8 mouse cellular contexts compared by ENCODE assay signal in genomic region chr2:180217587-180217986, GRCm38 (mm10). TPM values are rescaled to one million over a fixed set of nuclear protein-coding genes. Genes with fewer than 3 reads are reported as not detected.
A peak's percentile ranks its signal among the peaks of the same experiment; 100 is the strongest.
DNase-seq lines count a peak whose midpoint lies in the region; ATAC-seq lines count a peak whose summit lies in the region.

No protein-coding gene starts in this region.

- H3K4me2 ChIP-seq in forebrain, embryonic 16.5 days (ENCODE audit: low read length): no peak overlapping the region
- no peak overlapping the region for H3K4me2 ChIP-seq in forebrain, embryonic 15.5 days (replicated peaks)

- H3K36me3 ChIP-seq in forebrain, embryonic 10.5 days (replicated peaks): peaks cover 10% of the 10 kb centered on the region; the same call in 1 of the 2 replicates
- H3K36me3 ChIP-seq in forebrain, embryonic 16.5 days (ENCODE audit: control insufficient read depth, insufficient read depth): no peaks in the 10 kb centered on the region
- no peaks in the 10 kb centered on the region for H3K36me3 ChIP-seq in forebrain, embryonic 15.5 days

- ATAC-seq in forebrain, embryonic 16.5 days: no peak
- no peak for ATAC-seq in forebrain, embryonic 15.5 days (replicated peaks)
- ATAC-seq in megakaryocyte, adult 5-6 weeks (ENCODE audit: poor library complexity, severe bottlenecking): no peak

- WGBS in forebrain, embryonic 10.5 days: 82% methylated on average over 8 of the region's 8 CpGs
- WGBS in forebrain, embryonic 16.5 days: 88% methylated on average over 8 of the region's 8 CpGs
- WGBS in forebrain, embryonic 15.5 days: 91% methylated on average over 8 of the region's 8 CpGs

- intact Hi-C loops in heart, postnatal 10 days (cut with DNase I): no loop called here

- peak overlapping the region; percentile 69; the same call in 1 of the 2 replicates for H3K27ac ChIP-seq in forebrain, embryonic 10.5 days
- no peak overlapping the region for H3K27ac ChIP-seq in forebrain, embryonic 16.5 days (ENCODE audit: low read length)
- no peak overlapping the region for H3K27ac ChIP-seq in forebrain, embryonic 15.5 days (replicated peaks)

- H3K4me1 ChIP-seq in forebrain, embryonic 10.5 days: peaks cover 60% of the 10 kb centered on the region
- H3K4me1 ChIP-seq in forebrain, embryonic 16.5 days (replicated peaks; ENCODE audit: control insufficient read depth, insufficient read depth, low read length): peaks cover 12% of the 10 kb centered on the region
- peaks cover 14% of the 10 kb centered on the region for H3K4me1 ChIP-seq in forebrain, embryonic 15.5 days

- H3K9ac ChIP-seq in forebrain, embryonic 16.5 days (replicated peaks; ENCODE audit: low read depth, low read length): no peak overlapping the region
- H3K9ac ChIP-seq in forebrain, embryonic 15.5 days (replicated peaks): no peak overlapping the region

- H3K9me3 ChIP-seq in forebrain, embryonic 10.5 days: no peaks in the 10 kb centered on the region
- H3K9me3 ChIP-seq in forebrain, embryonic 16.5 days (ENCODE audit: control insufficient read depth, low read length): no peaks in the 10 kb centered on the region
- H3K9me3 ChIP-seq in forebrain, embryonic 15.5 days: no peaks in the 10 kb centered on the region

- H3K27me3 ChIP-seq in forebrain, embryonic 10.5 days (ENCODE audit: poor library complexity, severe bottlenecking): no peaks in the 10 kb centered on the region
- H3K27me3 ChIP-seq in forebrain, embryonic 16.5 days (replicated peaks; ENCODE audit: control insufficient read depth, insufficient read depth, low read length): no peaks in the 10 kb centered on the region
- no peaks in the 10 kb centered on the region for H3K27me3 ChIP-seq in forebrain, embryonic 15.5 days

- no peak for DNase-seq in forebrain, embryonic 10.5 days (ENCODE audit: extremely low spot score, low spot score)
- DNase-seq in urinary bladder, postnatal 14 days (ENCODE audit: low spot score): peak; percentile 70
- DNase-seq in urinary bladder, postnatal 25 days (ENCODE audit: low spot score): no peak
- DNase-seq in heart, postnatal 10 days: peak; percentile 84
- DNase-seq in lung, postnatal 14 days: peak; percentile 81

- no peak overlapping the region for H3K4me3 ChIP-seq in forebrain, embryonic 10.5 days
- H3K4me3 ChIP-seq in forebrain, embryonic 16.5 days (replicated peaks; ENCODE audit: low read length): no peak overlapping the region
- H3K4me3 ChIP-seq in forebrain, embryonic 15.5 days: no peak overlapping the region

RNA-seq across cellular contexts. Expression of gene Lama5, which starts 8.1 kb away (rescaled TPM):
- 10.7 and 11.2 TPM in 2 replicates for polyA plus RNA-seq in forebrain, embryonic 10.5 days (2016; fragmentation: Nextera tagmentation; extraction: Ambion mirVana)
- polyA plus RNA-seq in forebrain, embryonic 16.5 days (2015; fragmentation: Nextera tagmentation; extraction: Ambion mirVana): 3.0 and 3.2 TPM in 2 replicates
- total RNA-seq in heart, postnatal 10 days (2021): 10 to 100 TPM; 44.6 to 46.5 TPM
- polyA plus RNA-seq in forebrain, embryonic 15.5 days (2015; fragmentation: Nextera tagmentation; extraction: Ambion mirVana): 3.0 and 3.1 TPM in 2 replicates
- 0.48 and 0.83 TPM in 2 replicates for total RNA-seq in megakaryocyte, adult 5-6 weeks (2015)
- 0.18 and 4.0 TPM in 2 replicates for total RNA-seq in megakaryocyte, adult 5-6 weeks (2017)

RNA-seq across cellular contexts. Expression of gene Rps21, which starts 39.6 kb away (rescaled TPM):
- polyA plus RNA-seq in forebrain, embryonic 10.5 days (2016; fragmentation: Nextera tagmentation; extraction: Ambion mirVana): 560 and 577 TPM in 2 replicates
- 305 and 334 TPM in 2 replicates for polyA plus RNA-seq in forebrain, embryonic 16.5 days (2015; fragmentation: Nextera tagmentation; extraction: Ambion mirVana)
- total RNA-seq in heart, postnatal 10 days (2021): 100 to 1,000 TPM; 575 to 597 TPM
- 407 and 432 TPM in 2 replicates for polyA plus RNA-seq in forebrain, embryonic 15.5 days (2015; fragmentation: Nextera tagmentation; extraction: Ambion mirVana)
- 1,036 and 1,070 TPM in 2 replicates for total RNA-seq in megakaryocyte, adult 5-6 weeks (2015)
- total RNA-seq in megakaryocyte, adult 5-6 weeks (2017): 1,935 and 2,289 TPM in 2 replicates

RNA-seq across cellular contexts. Expression of gene Adrm1, which starts 46.3 kb away (rescaled TPM):
- 271 and 281 TPM in 2 replicates for polyA plus RNA-seq in forebrain, embryonic 10.5 days (2016; fragmentation: Nextera tagmentation; extraction: Ambion mirVana)
- 189 and 202 TPM in 2 replicates for polyA plus RNA-seq in forebrain, embryonic 16.5 days (2015; fragmentation: Nextera tagmentation; extraction: Ambion mirVana)
- 10 to 100 TPM; 94.1 to 99.3 TPM for total RNA-seq in heart, postnatal 10 days (2021)
- 201 and 206 TPM in 2 replicates for polyA plus RNA-seq in forebrain, embryonic 15.5 days (2015; fragmentation: Nextera tagmentation; extraction: Ambion mirVana)
- 55.7 and 58.0 TPM in 2 replicates for total RNA-seq in megakaryocyte, adult 5-6 weeks (2015)
- total RNA-seq in megakaryocyte, adult 5-6 weeks (2017): 32.0 and 39.1 TPM in 2 replicates

RNA-seq across cellular contexts. Expression of gene Cables2, which starts 55.7 kb away (rescaled TPM):
- polyA plus RNA-seq in forebrain, embryonic 10.5 days (2016; fragmentation: Nextera tagmentation; extraction: Ambion mirVana): 9.2 and 12.0 TPM in 2 replicates
- 16.1 and 18.5 TPM in 2 replicates for polyA plus RNA-seq in forebrain, embryonic 16.5 days (2015; fragmentation: Nextera tagmentation; extraction: Ambion mirVana)
- total RNA-seq in heart, postnatal 10 days (2021): 10 to 100 TPM; 16.5 to 16.7 TPM
- 18.4 and 21.6 TPM in 2 replicates for polyA plus RNA-seq in forebrain, embryonic 15.5 days (2015; fragmentation: Nextera tagmentation; extraction: Ambion mirVana)
- 16.0 and 16.4 TPM in 2 replicates for total RNA-seq in megakaryocyte, adult 5-6 weeks (2015)
- total RNA-seq in megakaryocyte, adult 5-6 weeks (2017): 12.1 and 12.8 TPM in 2 replicates

Comparison
In these comparisons a context has a peak if more than half of its experiments do, and no peak if none do; other contexts are left out.
1. DNase-seq: peak in urinary bladder, postnatal 14 days (single experiment), heart, postnatal 10 days (2 of 2) and lung, postnatal 14 days (single experiment); none in forebrain, embryonic 10.5 days (single experiment) and urinary bladder, postnatal 25 days (single experiment).